Mouse (Mus musculus): ENCODE measurements around the gene Apmap. TPM values are rescaled to one million over a fixed set of nuclear protein-coding genes. Genes with fewer than 3 reads are reported as not detected.

Apmap gene
- 17.6 and 20.7 TPM in 2 replicates for polyA plus RNA-seq (2012; rRNA removed)

GRCm38 (mm10) chr2:150608087-150608799 lies at the start of gene Apmap:
Gene Apmap, minus strand, starts transcription at chr2:150608567.

GRCm38 (mm10) chr2:150569847-150570590 lies 38.3 kb downstream of the Apmap start, which contains the start of gene Cst7:
Gene Cst7, plus strand, starts transcription at chr2:150570415.

Other genes with a start within 250 kb of the Apmap start
- gene 3300002I08Rik, start 245.8 kb downstream of the Apmap start, polyA plus RNA-seq (2012; rRNA removed): 0.38 and 0.47 TPM in 2 replicates
- 0.14 and 0.19 TPM in 2 replicates for gene Zfp442, start 157.1 kb downstream of the Apmap start, polyA plus RNA-seq (2012; rRNA removed)
- gene Zfp345, start 123.5 kb downstream of the Apmap start, polyA plus RNA-seq (2012; rRNA removed): 0.02 TPM in 2 replicates
- gene Cst7, start 38.2 kb downstream of the Apmap start, polyA plus RNA-seq (2012; rRNA removed): 2.8 and 3.9 TPM in 2 replicates
- 31.3 and 36.9 TPM in 2 replicates for gene Acss1, start 59.9 kb upstream of the Apmap start, polyA plus RNA-seq (2012; rRNA removed)
- not detected in 2 replicates for gene Vsx1, start 80.8 kb upstream of the Apmap start, polyA plus RNA-seq (2012; rRNA removed)
- gene Entpd6, start 140.5 kb upstream of the Apmap start, polyA plus RNA-seq (2012; rRNA removed): 6.6 and 7.6 TPM in 2 replicates
- 11.9 and 14.0 TPM in 2 replicates for gene Pygb, start 178.2 kb upstream of the Apmap start, polyA plus RNA-seq (2012; rRNA removed)